Mouse (Mus musculus) forebrain, embryonic 16.5 days (tissue): ENCODE results near the gene Saal1. TPM values are rescaled to one million over a fixed set of nuclear protein-coding genes. Genes with fewer than 3 reads are reported as not detected.
"Not testable (repeated sequence)": the region's sequence is repeated elsewhere in the genome, so short reads cannot be mapped to it uniquely, and the experiment has no call there.

ENCODE experiments used
- ATAC-seq: fragments of 200-750 bp; cut with Nextera tagmentation; 2 replicates; pipeline ENCODE4 v1.8.0; 2017; ENCODE audit warnings: mild to moderate bottlenecking, moderate library complexity
- H3K27ac ChIP-seq: fragments of 300-500 bp; sonication (generic); 2 replicates; pipeline ENCODE4 v1.5.1; 2014; ENCODE audit warnings: low read length, control low read depth
- H3K27me3 ChIP-seq: fragments of 300-500 bp; sonication (generic); replicated peaks from 2 replicates; pipeline ENCODE4 v1.6.1; 2014; ENCODE audit warnings: low read length; ENCODE audit not compliant: control insufficient read depth, insufficient read depth
- H3K36me3 ChIP-seq: fragments of 300-500 bp; sonication (generic); 2 replicates; pipeline ENCODE4 v1.6.1; 2014; ENCODE audit not compliant: control insufficient read depth, insufficient read depth
- H3K4me1 ChIP-seq: fragments of 300-500 bp; sonication (generic); replicated peaks from 2 replicates; pipeline ENCODE4 v1.6.1; 2014; ENCODE audit warnings: low read length; ENCODE audit not compliant: control insufficient read depth, insufficient read depth
- H3K4me2 ChIP-seq: fragments of 300-500 bp; sonication (generic); 2 replicates; pipeline ENCODE4 v1.6.1; 2014; ENCODE audit warnings: mild to moderate bottlenecking, low read length, control low read depth
- H3K4me3 ChIP-seq: fragments of 300-500 bp; sonication (generic); replicated peaks from 2 replicates; pipeline ENCODE4 v1.5.1; 2014; ENCODE audit warnings: mild to moderate bottlenecking, low read length, control low read depth
- H3K9ac ChIP-seq: fragments of 300-500 bp; sonication (generic); replicated peaks from 2 replicates; pipeline ENCODE4 v1.6.1; 2014; ENCODE audit warnings: low read depth, low read length, control low read depth
- H3K9me3 ChIP-seq: fragments of 300-500 bp; sonication (generic); 2 replicates; pipeline ENCODE4 v1.6.1; 2016; ENCODE audit warnings: low read length; ENCODE audit not compliant: control insufficient read depth
- WGBS: fragments of 180-500 bp; shearing (Covaris S2); extraction: QIAGEN DNeasy Blood & Tissue Kit; methylation state at CpG from one replicate; pipeline ENCODE4 v1.1.7; 2014; 5-methylcytosine and 5-hydroxymethylcytosine counted together
- polyA plus RNA-seq: library from polyadenylated mRNA; unstranded; fragments of >200 nt; fragmentation: Nextera tagmentation; extraction: Ambion mirVana; gene quantifications from 2 replicates; pipeline ENCODE4 v1.2.1, GENCODE M21; 2015

Gene Saal1
- polyA plus RNA-seq: 20.8 and 22.3 TPM in 2 replicates

DNA sequence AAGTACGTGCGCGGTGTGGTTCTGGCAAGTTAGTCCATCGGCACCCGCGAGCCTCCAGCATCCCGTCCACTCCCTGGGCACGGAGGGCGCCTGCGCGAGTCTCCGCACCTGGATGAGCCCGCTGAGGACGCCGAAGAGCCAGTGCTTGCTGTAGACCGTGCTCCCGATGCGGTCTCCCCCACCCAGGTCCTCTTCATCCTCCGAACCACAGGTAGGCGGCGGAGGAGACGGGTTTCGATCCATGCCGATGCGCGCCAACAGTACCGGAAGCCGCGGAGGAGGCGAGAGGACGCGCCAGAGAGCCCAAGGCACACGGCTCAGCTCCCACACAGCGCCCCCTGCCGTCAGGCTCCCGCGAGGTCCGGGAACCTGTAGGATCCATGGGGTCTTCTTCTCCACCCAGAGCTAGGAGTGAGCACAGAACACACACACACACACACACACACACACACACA is at the start of gene Saal1:
Gene Saal1 (minus strand): TSS at position 291 of the 455 bp plus-strand sequence.
- Histone ChIP-seq H3K27me3 (no peaks in the 10 kb centered on the region), H3K4me1 (peaks cover 9% of the 10 kb centered on the region), H3K4me2 (peak within 1 kb of the TSS; percentile 59), H3K36me3 (peaks cover 9% of the 10 kb centered on the region), H3K9me3 (no peaks in the 10 kb centered on the region), H3K9ac (peak within 1 kb of the TSS; percentile 94), H3K4me3 (peak within 1 kb of the TSS; percentile 90), H3K27ac (peak within 1 kb of the TSS; percentile 82)
- peak; percentile 98 for ATAC-seq
- 0% methylated on average over 38 of the region's 38 CpGs for WGBS

DNA sequence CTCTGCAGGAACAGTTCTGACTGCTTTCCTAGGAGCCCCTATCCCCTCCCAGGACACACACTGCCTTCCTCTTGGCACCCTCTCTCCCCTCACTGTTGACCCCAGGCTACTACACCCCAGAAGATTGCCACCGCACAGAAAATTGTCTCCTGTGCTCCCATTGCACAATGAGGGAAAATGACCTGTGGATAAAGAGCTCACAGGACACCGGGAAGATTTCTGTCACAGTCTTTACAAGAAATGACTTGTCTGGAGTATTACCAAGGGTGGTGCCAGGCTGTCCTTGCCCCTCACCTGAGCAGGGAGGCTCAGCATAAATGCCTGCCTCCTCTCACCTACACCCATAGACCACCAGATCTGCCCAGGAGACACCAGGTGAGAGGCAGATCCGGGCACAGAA is 41.0 kb upstream of the Saal1 start, which contains the start of gene Saa2:
Gene Saa2 (plus strand): TSS at position 301 of the 400 bp plus-strand sequence.
- no peaks in the 10 kb centered on the region for H3K27me3 ChIP-seq
- H3K9ac ChIP-seq: no peak within 1 kb of the TSS
- no peaks in the 10 kb centered on the region for H3K36me3 ChIP-seq
- no peak within 1 kb of the TSS for H3K4me2 ChIP-seq
- H3K4me3 ChIP-seq: no peak within 1 kb of the TSS
- H3K4me1 ChIP-seq: no peaks in the 10 kb centered on the region
- H3K9me3 ChIP-seq: no peaks in the 10 kb centered on the region
- H3K27ac ChIP-seq: no peak within 1 kb of the TSS
- WGBS: 80% methylated on average over 3 of the region's 3 CpGs
- no peak for ATAC-seq

- no peak overlapping the region for H3K4me3 ChIP-seq
- H3K9ac ChIP-seq: no peak overlapping the region
- H3K36me3 ChIP-seq: no peaks in the 10 kb centered on the region
- WGBS: 31% methylated on average over 3 of the region's 3 CpGs
- no peak overlapping the region for H3K4me2 ChIP-seq
- no peak overlapping the region for H3K27ac ChIP-seq
- no peaks in the 10 kb centered on the region for H3K4me1 ChIP-seq
- ATAC-seq: no peak
- no peaks in the 10 kb centered on the region for H3K9me3 ChIP-seq
- no peaks in the 10 kb centered on the region for H3K27me3 ChIP-seq
Observed at GRCm38 (mm10) chr7:46748459-46748858, 38.0 kb upstream of the Saal1 start.

- no peak overlapping the region for H3K4me3 ChIP-seq
Observed at GRCm38 (mm10) chr7:46746381-46746780, 35.9 kb upstream of the Saal1 start.

DNA sequence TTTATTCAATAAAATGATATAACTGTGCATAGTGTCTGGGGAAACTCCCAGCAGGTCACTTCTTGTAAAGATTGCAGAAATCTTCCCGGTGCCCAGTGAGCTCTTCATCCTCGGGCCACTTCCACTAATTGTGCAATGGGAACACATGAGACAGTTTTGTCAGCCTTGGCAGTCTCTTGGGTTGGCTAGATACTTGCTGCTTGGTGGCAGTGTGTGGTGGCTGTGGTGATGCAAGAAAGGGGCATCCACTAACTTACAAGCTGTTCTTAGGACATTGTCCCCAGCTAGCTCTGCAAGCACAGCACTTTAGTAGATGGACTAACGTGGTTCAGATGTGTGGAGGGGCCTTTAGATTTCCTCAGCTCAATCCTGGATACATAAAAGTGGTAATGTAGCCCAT is 35.3 kb upstream of the Saal1 start:
- WGBS: 74% methylated on average over 3 of the region's 3 CpGs
- no peak overlapping the region for H3K9ac ChIP-seq
- ATAC-seq: no peak

More at GRCm38 (mm10) chr7:46746381-46746780, 35.9 kb upstream of the Saal1 start:
- 92% methylated on average over 7 of the region's 7 CpGs for WGBS
- no peaks in the 10 kb centered on the region for H3K27me3 ChIP-seq
- H3K36me3 ChIP-seq: no peaks in the 10 kb centered on the region
- H3K27ac ChIP-seq: no peak overlapping the region
- no peaks in the 10 kb centered on the region for H3K9me3 ChIP-seq
- no peak for ATAC-seq
- H3K4me2 ChIP-seq: no peak overlapping the region
- no peak overlapping the region for H3K9ac ChIP-seq
- H3K4me1 ChIP-seq: no peaks in the 10 kb centered on the region

DNA sequence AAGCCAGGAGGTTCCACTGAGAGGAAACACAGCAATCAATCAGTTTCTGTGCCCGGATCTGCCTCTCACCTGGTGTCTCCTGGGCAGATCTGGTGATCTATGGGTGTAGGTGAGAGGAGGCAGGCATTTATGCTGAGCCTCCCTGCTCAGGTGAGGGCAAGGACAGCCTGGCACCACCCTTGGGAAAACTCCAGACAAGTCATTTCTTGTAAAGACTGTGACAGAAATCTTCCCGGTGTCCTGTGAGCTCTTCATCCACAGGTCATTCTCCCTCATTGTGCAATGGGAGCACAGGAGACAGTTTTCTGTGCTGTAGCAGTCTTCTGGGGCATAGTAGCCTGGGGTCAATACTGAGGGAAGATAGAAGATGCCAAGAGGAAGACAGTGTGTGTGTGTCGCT is 32.4 kb upstream of the Saal1 start, which contains the start of gene Saa1:
Gene Saa1 (minus strand): TSS at position 101 of the 400 bp plus-strand sequence.
- H3K9ac ChIP-seq, H3K4me2 ChIP-seq, H3K4me3 ChIP-seq, H3K27me3 ChIP-seq, H3K4me1 ChIP-seq, ATAC-seq, H3K36me3 ChIP-seq, H3K27ac ChIP-seq, H3K9me3 ChIP-seq: not testable (repeated sequence)
- 81% methylated on average over 3 of the region's 3 CpGs for WGBS

More for the DNA sequence above, 35.3 kb upstream of the Saal1 start:
- H3K4me1 ChIP-seq: no peaks in the 10 kb centered on the region
- H3K9me3 ChIP-seq: no peaks in the 10 kb centered on the region
- H3K36me3 ChIP-seq: no peaks in the 10 kb centered on the region
- no peak overlapping the region for H3K4me3 ChIP-seq
- H3K4me2 ChIP-seq: no peak overlapping the region
- no peaks in the 10 kb centered on the region for H3K27me3 ChIP-seq
- no peak overlapping the region for H3K27ac ChIP-seq

DNA sequence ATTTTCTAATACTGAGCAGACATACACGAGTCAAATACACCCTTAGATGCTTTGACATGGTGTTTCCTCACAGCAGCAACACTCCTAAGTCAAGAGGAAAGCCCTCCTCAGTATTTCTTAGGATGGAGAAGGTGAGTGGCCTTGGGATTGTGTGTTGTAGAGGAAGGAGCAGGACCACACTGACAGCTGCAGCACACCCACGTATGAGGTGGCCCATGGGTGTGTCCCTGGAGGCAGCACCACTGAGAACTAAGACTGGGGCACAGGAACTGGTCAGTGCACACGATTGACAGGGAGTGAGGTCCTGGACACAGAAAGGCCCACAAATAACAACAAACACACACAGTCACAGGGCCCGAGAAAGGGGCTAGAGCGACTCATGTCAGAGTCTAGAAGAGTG is 29.6 kb upstream of the Saal1 start:
- ATAC-seq, H3K9me3 ChIP-seq, H3K27me3 ChIP-seq, H3K4me3 ChIP-seq, H3K4me2 ChIP-seq, H3K4me1 ChIP-seq, H3K36me3 ChIP-seq, H3K9ac ChIP-seq, H3K27ac ChIP-seq: not testable (repeated sequence)
- WGBS: 76% methylated on average over 5 of the region's 5 CpGs

GRCm38 (mm10) chr7:46738561-46739460 is 28.3 kb upstream of the Saal1 start:
- Histone ChIP-seq H3K4me2 (no peak overlapping the region), H3K4me3 (no peak overlapping the region), H3K9ac (no peak overlapping the region), H3K27me3 (no peaks in the 10 kb centered on the region), H3K27ac (no peak overlapping the region), H3K9me3 (no peaks in the 10 kb centered on the region), H3K36me3 (no peaks in the 10 kb centered on the region), H3K4me1 (no peaks in the 10 kb centered on the region)
- no peak for ATAC-seq
- 86% methylated on average over 12 of the region's 12 CpGs for WGBS

- ATAC-seq: no peak
- Histone ChIP-seq H3K9ac (no peak overlapping the region), H3K4me1 (no peaks in the 10 kb centered on the region), H3K27me3 (no peaks in the 10 kb centered on the region), H3K4me3 (no peak overlapping the region), H3K4me2 (no peak overlapping the region), H3K9me3 (no peaks in the 10 kb centered on the region), H3K36me3 (no peaks in the 10 kb centered on the region), H3K27ac (no peak overlapping the region)
- 87% methylated on average over 2 of the region's 2 CpGs for WGBS
Observed at GRCm38 (mm10) chr7:46734983-46735382, 24.5 kb upstream of the Saal1 start.
